Mouse (Mus musculus) cortical plate, adult 2 months (tissue): ENCODE results near the gene Klf6. TPM values are rescaled to one million over a fixed set of nuclear protein-coding genes. Genes with fewer than 3 reads are reported as not detected.

Experiments used
- H3K27ac ChIP-seq: fragments of 200-500 bp; 2 replicates; pipeline ENCODE4 v1.5.1; 2012; ENCODE audit warnings: low read length, control low read depth, inconsistent platforms; ENCODE audit not compliant: insufficient read depth
- H3K4me1 ChIP-seq: fragments of 200-500 bp; 2 replicates; pipeline ENCODE4 v1.6.1; 2011; ENCODE audit warnings: low read length; ENCODE audit not compliant: control insufficient read depth, insufficient read depth
- H3K4me3 ChIP-seq: fragments of 200-500 bp; 2 replicates; pipeline ENCODE4 v1.5.1; 2011; ENCODE audit warnings: mild to moderate bottlenecking, low read length, control low read depth; ENCODE audit not compliant: insufficient read depth
- CTCF ChIP-seq: fragments of 200-500 bp; IDR thresholded peaks from 2 replicates; pipeline ENCODE4 v1.5.1; 2011; ENCODE audit warnings: mild to moderate bottlenecking, control low read depth, low read length; ENCODE audit not compliant: insufficient read depth; ENCODE audit errors: extremely low read depth
- POLR2A ChIP-seq: fragments of 200-500 bp; IDR thresholded peaks from 2 replicates; pipeline ENCODE4 v1.6.1; 2011; ENCODE audit warnings: mild to moderate bottlenecking, low read length, control low read depth; ENCODE audit not compliant: insufficient read depth; ENCODE audit errors: extremely low read depth
- polyA plus RNA-seq: library from polyadenylated mRNA; depleted of rRNA; stranded (reverse); fragments of >200 nt; gene quantifications from 2 replicates; pipeline ENCODE4 v1.2.3, GENCODE M21; 2012

Klf6 gene
- polyA plus RNA-seq, 1 experiment = 27.5 TPM

GRCm38 (mm10) chr13:5841418-5841817 lies 19.9 kb upstream of the Klf6 start:
- Histone ChIP-seq H3K4me1 (0 out of 2 replicates have a peak, but pooled peaks cover 1% of the 10 kb centered on the region), H3K27ac (no peak overlapping the region), H3K4me3 (no peak overlapping the region)
- TF ChIP-seq CTCF (no peak), POLR2A (no peak)

DNA sequence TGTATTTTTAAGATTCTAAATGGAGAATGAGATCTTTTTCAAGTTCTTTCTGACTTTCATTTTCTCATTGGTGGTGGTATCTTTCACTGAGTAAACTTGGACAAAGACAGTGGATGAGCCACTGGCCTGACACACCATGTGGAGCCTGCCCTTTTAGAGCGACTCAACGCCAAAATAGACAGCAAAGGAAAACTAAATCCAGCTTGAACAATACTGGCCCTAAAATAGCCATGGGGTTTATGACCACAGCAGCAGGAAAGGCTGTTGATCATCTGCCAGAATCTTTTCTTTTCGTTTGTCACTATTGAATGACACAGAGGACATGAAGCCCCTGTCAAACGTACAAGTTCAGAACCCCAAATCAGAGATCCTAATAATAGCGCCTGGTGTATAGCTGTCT lies 18.4 kb upstream of the Klf6 start:
- Histone ChIP-seq H3K4me1 (0 out of 2 replicates have a peak, but pooled peaks cover 1% of the 10 kb centered on the region), H3K27ac (no peak overlapping the region), H3K4me3 (no peak overlapping the region)
- no peak for TF ChIP-seq POLR2A
- TF ChIP-seq CTCF = no peak

GRCm38 (mm10) chr13:5843829-5844228 lies 17.5 kb upstream of the Klf6 start:
- H3K27ac ChIP-seq = no peak overlapping the region
- no peak overlapping the region for H3K4me3 ChIP-seq
- 0 out of 2 replicates have a peak, but pooled peaks cover 1% of the 10 kb centered on the region for H3K4me1 ChIP-seq
- TF ChIP-seq CTCF (no peak), POLR2A (no peak)

- Histone ChIP-seq H3K4me1 (0 out of 2 replicates have a peak, but pooled peaks cover 1% of the 10 kb centered on the region), H3K27ac (no peak overlapping the region), H3K4me3 (no peak overlapping the region)
- TF ChIP-seq POLR2A = no peak
- no peak for TF ChIP-seq CTCF
These were observed 16.9 kb upstream of the Klf6 start for GRCm38 (mm10) chr13:5844338-5844737.

GRCm38 (mm10) chr13:5845161-5845590 lies 16.1 kb upstream of the Klf6 start:
- Histone ChIP-seq H3K27ac (no peak overlapping the region), H3K4me1 (0 out of 2 replicates have a peak, but pooled peaks cover 1% of the 10 kb centered on the region), H3K4me3 (no peak overlapping the region)
- TF ChIP-seq CTCF (no peak), POLR2A (no peak)

- 0 out of 2 replicates have a peak, but pooled peaks cover 1% of the 10 kb centered on the region for H3K4me1 ChIP-seq
- no peak overlapping the region for H3K4me3 ChIP-seq
- TF ChIP-seq POLR2A (no peak), CTCF (no peak)
- no peak overlapping the region for H3K27ac ChIP-seq
These were observed 15.7 kb upstream of the Klf6 start for GRCm38 (mm10) chr13:5845605-5846004.

DNA sequence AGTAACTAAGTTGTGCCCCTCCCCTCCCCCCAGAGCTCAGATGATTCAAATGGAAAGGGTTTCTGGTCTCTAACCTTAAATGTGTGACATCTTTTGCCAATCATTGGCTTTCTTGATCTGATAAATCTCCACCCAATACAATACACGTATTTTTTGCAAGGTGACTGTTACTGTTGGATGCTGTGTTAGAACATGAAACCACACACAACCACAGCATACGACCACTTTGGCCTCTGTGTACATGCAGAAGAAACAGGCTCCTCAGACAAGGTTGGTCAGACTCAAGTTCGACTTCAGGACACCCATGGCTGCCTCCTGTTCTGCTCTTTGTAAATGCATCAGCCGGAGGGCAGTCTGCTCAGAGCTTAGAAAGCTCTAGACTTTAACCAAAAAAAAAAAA lies 14.4 kb upstream of the Klf6 start:
- Histone ChIP-seq H3K4me3 (no peak overlapping the region), H3K4me1 (0 out of 2 replicates have a peak, but pooled peaks cover 1% of the 10 kb centered on the region), H3K27ac (no peak overlapping the region)
- TF ChIP-seq CTCF (no peak), POLR2A (no peak)

GRCm38 (mm10) chr13:5847736-5848135 lies 13.5 kb upstream of the Klf6 start:
- H3K4me3 ChIP-seq = no peak overlapping the region
- 0 out of 2 replicates have a peak, but pooled peaks cover 1% of the 10 kb centered on the region for H3K4me1 ChIP-seq
- TF ChIP-seq POLR2A (no peak), CTCF (no peak)
- H3K27ac ChIP-seq = no peak overlapping the region

GRCm38 (mm10) chr13:5860651-5861156 lies 578 bp upstream of the Klf6 start:
- H3K4me3 ChIP-seq = peak overlapping the region; percentile 100
- H3K4me1 ChIP-seq = peaks cover 2% of the 10 kb centered on the region; the same call in 1 of the 2 replicates
- H3K27ac ChIP-seq = peak overlapping the region; percentile 99
- TF ChIP-seq POLR2A = no peak
- TF ChIP-seq CTCF = peak; percentile 33; the same call in 1 of the 2 replicates

DNA sequence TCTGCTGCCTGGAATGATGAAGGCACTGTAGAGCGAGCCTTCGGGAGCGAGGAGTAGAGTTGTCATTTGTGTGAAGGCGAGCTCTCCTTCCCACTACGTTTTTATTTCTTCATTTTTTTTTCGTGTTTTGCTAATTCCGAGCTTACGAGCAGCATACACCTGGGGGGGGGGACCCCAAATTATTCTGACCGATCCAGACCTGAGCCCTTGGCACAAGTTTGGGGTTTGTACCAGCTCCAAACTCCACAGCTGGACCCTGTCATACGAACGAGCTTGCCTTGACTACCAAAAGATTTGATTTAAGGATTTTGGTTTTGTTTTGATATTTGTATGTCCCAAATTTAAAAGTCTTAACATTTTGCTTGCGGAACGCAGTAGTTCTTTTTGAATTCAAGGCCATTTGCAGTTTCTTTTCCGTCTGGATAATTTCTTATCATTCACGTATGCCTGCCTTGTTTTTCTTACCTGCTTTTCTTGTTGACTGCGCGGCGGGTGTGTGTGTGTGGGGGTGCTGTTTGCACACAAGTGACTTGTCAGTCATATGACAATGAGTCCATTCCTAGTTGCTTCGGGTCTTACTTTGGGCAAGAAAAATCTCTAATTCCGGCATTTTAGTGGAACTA lies 832 bp downstream of the Klf6 start:
- H3K4me3 ChIP-seq = peak overlapping the region; percentile 100
- 0 out of 2 replicates have a peak, but pooled peaks have one; percentile 55 for TF ChIP-seq POLR2A
- no peak for TF ChIP-seq CTCF
- peaks cover 2% of the 10 kb centered on the region; the same call in 1 of the 2 replicates for H3K4me1 ChIP-seq
- H3K27ac ChIP-seq = peak overlapping the region; percentile 98
